Mouse (Mus musculus) spleen, postnatal 36 days (tissue): Measurements from ENCODE around the gene H2-Q4.
"Not testable (repeated sequence)": the region's sequence is repeated elsewhere in the genome, so short reads cannot be mapped to it uniquely, and the experiment has no call there.

ENCODE experiments used
- DNase-seq, 2 experiments: peaks; one replicate each; pipeline ENCODE4 v3.0.0; 2022; ENCODE audit warnings: low spot score in 2 of 2, mixed read lengths in 1 of 2

H2-Q4 gene

GRCm38 (mm10) chr17:35420206-35420810, 40.9 kb downstream of the H2-Q4 start:
- peak in 1 of 2 experiments; percentile 33 for DNase-seq

- DNase-seq: not testable (repeated sequence)
Measured at GRCm38 (mm10) chr17:35421331-35421730, 41.9 kb downstream of the H2-Q4 start.

- DNase-seq: not testable (repeated sequence)
Measured at GRCm38 (mm10) chr17:35422360-35422759, 42.9 kb downstream of the H2-Q4 start.

- DNase-seq: not testable (repeated sequence)
Measured at GRCm38 (mm10) chr17:35423131-35423810, 43.9 kb downstream of the H2-Q4 start.

- DNase-seq: not testable (repeated sequence)
Measured at GRCm38 (mm10) chr17:35424106-35424505, 44.7 kb downstream of the H2-Q4 start.

GRCm38 (mm10) chr17:35424624-35425416, 45.4 kb downstream of the H2-Q4 start, which contains the start of gene H2-Q6:
H2-Q6 (plus strand) TSS chr17:35424850.
- DNase-seq: peak; percentile 88 to 92

GRCm38 (mm10) chr17:35425474-35425873, 46.1 kb downstream of the H2-Q4 start:
- DNase-seq: peak; percentile 60 to 63

- not testable (repeated sequence) for DNase-seq
Measured at GRCm38 (mm10) chr17:35428883-35429282, 49.5 kb downstream of the H2-Q4 start.

GRCm38 (mm10) chr17:35430671-35431070, 51.3 kb downstream of the H2-Q4 start:
- DNase-seq: not testable (repeated sequence)

GRCm38 (mm10) chr17:35432167-35432566, 52.8 kb downstream of the H2-Q4 start:
- not testable (repeated sequence) for DNase-seq

- not testable (repeated sequence) for DNase-seq
Measured at GRCm38 (mm10) chr17:35434836-35435235, 55.4 kb downstream of the H2-Q4 start.
